Mouse (Mus musculus) induced T-regulatory cell, adult 2 months (primary cell): Measurements from ENCODE around the gene Popdc2.

ENCODE experiments used
- DNase-seq: peaks from one replicate; pipeline ENCODE4 v3.0.0-alpha.2; 2012; ENCODE audit warnings: low read depth

Gene Popdc2

DNA sequence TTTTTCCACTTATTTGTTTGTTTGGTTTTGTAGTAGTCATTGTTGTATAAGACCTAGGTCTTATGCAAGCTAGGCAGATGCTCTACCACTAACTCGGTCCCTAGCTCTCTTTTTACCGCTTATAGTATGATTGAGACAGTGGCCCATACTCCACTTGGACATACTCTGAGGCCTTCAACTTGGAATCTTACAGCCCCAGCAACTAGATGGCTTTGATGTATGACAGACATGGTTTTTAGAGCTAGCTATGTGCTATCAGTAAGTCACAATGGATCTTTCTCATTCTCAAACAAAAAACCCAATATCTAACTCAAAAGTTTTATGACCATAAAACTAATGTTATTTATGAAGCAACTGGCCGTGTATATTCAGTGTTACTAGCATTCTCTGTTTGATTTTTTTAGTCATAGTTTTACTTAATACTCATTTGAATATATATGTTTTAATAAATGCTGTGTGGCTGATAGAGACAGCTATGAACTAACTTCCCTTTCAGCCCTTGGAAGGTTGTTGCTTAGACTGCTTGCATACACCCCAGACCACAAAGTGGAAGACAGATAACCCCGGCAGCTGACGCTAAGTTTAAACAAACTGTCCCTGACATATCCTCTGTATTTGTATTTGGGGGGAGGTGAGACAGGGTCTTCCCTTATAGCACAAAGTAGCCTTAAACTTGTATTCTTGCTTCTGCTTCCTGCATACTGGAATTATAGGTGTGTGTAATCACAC is 7.7 kb upstream of the Popdc2 start:
- peak; percentile 25 for DNase-seq

GRCm38 (mm10) chr16:38358256-38358812 is 3.7 kb upstream of the Popdc2 start:
- DNase-seq, result peak; percentile 56

GRCm38 (mm10) chr16:38359241-38359640 is 2.8 kb upstream of the Popdc2 start:
- peak; percentile 43 for DNase-seq

DNA sequence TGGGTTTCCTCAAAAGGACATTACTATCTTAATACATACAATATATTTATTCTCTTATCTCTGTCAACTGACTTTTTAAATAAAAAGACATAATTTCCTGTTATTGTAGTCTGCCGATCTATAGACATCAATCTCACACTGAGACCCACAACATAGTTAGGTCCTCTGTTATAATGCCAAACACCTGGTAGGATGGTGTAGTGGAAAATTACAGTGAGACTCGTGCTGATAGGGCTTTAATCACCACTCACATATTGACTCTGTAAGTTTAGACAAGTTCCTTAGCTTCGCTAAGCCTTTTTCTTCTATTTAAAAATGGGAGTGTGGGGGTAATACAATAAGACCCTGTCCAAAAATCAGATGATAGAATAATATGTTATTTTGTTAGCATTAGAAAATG is 2.2 kb upstream of the Popdc2 start:
- DNase-seq, result no peak

GRCm38 (mm10) chr16:38360317-38360716 is 1.7 kb upstream of the Popdc2 start:
- DNase-seq, result peak; percentile 59

- DNase-seq, result no peak
Measured at GRCm38 (mm10) chr16:38362493-38363255, 665 bp downstream of the Popdc2 start.

GRCm38 (mm10) chr16:38363256-38363595 is 1.2 kb downstream of the Popdc2 start:
- DNase-seq, result no peak

- no peak for DNase-seq
Measured at GRCm38 (mm10) chr16:38363657-38364056, 1.6 kb downstream of the Popdc2 start.

- no peak for DNase-seq
Measured at GRCm38 (mm10) chr16:38365390-38365789, 3.4 kb downstream of the Popdc2 start.

DNA sequence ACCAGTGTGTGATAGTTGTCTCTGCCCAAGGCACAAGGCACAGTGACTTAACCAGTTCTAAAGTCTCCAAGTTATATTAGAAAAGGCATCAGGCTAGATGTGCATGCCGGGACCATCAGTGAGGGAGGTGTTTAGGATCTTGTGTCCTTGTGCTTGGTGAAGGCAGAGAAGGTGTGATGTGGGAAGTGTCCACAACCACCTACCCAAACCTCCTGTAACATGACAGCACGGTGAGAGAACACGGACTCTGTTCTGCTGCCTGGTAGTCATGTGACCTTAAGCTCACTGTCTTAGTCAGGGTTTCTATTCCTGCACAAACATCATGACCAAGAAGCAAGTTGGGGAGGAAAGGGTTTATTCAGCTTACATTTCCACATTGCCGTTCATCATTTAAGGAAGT is 4.2 kb downstream of the Popdc2 start:
- no peak for DNase-seq

DNA sequence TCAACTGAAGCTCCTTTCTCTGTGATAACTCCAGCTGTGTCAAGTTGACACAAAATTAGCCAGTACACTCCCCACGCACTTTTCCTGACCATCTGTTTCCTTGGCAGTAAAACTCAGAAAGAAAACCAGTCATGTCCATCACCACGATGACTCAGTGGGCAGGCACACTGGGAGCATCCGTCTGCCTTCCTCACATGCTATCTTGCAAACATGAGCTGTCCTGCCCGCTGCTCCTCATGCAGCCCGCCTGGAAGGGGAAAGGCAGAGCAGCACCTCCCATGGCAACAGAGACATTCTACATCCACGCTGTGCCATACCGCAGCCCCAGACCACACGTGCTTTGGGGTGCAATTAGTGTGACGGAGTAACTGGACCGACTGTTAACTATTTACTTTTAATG is 6.3 kb downstream of the Popdc2 start:
- no peak for DNase-seq

- no peak for DNase-seq
Measured at GRCm38 (mm10) chr16:38369000-38369399, 7.0 kb downstream of the Popdc2 start.

- DNase-seq, result no peak
Measured at GRCm38 (mm10) chr16:38369431-38369830, 7.4 kb downstream of the Popdc2 start.

DNA sequence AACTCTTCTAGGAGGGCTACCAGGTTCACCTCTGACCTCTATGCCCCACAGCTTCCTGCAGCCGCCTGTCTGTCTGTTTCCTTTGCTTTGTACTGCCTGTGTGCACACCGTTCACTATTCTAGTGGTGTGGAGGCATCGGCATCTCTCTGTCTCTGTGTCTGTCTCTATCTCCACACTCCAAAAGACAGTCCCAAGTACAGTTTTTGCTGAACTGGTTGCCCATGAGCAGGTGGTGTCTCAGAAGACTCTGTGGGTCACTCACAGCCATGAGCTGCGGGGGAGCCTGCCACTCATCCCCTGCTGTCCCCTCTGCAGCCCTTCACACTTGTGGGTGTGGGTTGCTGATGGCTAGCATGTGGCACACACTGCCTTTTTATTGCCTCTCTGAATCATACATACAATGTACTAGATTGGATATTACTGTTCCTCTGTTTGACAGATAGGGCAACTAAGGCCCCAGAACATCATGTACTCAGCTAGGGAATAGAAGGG is 8.0 kb downstream of the Popdc2 start:
- no peak for DNase-seq

GRCm38 (mm10) chr16:38370633-38371374 is 8.8 kb downstream of the Popdc2 start:
- peak; percentile 35 for DNase-seq

- DNase-seq, result peak; percentile 67
Measured at GRCm38 (mm10) chr16:38371705-38372296, 9.8 kb downstream of the Popdc2 start.

DNA sequence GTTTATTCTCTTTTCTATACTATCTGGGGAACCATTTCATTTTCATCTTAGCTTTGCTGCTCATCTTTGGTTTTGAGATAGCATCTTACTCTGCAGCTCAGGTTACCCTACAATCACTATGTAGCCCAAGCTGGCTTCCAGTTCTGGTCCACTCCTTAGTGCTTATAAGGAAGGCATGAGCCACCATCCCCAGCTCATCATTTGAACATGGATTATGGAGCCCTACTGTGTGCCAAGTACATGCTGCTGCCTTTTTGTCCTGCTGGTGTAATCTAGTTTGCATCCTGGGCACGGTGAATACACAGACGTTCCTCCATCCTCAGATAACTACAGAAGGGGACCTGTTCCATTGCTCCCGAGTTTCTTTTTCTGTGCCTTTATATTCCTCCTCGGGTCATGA is 10.9 kb downstream of the Popdc2 start:
- peak; percentile 39 for DNase-seq

DNA sequence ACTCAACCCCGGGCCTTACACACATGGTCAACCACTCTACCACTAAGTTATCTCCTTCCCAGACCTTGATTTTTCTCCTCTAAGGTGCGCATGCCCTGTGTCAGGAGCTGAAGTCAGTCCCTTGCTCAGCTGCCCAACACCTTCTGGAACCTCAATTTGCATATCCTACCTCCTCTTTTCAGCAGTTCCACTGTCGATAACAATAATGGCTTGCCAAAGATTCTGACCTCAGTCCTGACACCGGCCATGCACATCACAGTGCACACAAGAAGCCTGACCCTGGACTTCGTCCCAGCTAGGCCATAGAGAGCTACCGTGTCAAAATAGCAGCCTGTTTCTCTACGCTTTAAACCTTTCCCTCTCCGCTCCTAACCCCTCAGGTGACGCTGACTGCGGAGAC is 11.4 kb downstream of the Popdc2 start:
- no peak for DNase-seq

- no peak for DNase-seq
Measured at GRCm38 (mm10) chr16:38373941-38374340, 11.9 kb downstream of the Popdc2 start.

GRCm38 (mm10) chr16:38374379-38375140 is 12.6 kb downstream of the Popdc2 start:
- DNase-seq, result peak; percentile 82

- DNase-seq, result no peak
Measured at GRCm38 (mm10) chr16:38375182-38375581, 13.2 kb downstream of the Popdc2 start.
